In genomic region chr7:80035748-80036147, GRCm38 (mm10) we compare ENCODE assay signal across 8 mouse cellular contexts. TPM values are rescaled to one million over a fixed set of nuclear protein-coding genes. Genes with fewer than 3 reads are reported as not detected.
DNase-seq lines count a peak whose midpoint lies in the region; ATAC-seq and TF ChIP-seq lines count a peak whose summit lies in the region.

No protein-coding gene starts in this region.

- H3K9me3 ChIP-seq in E14TG2a.4 (ENCODE audit: low read length), result no peaks in the 10 kb centered on the region
- H3K9me3 ChIP-seq in heart, embryonic 15.5 days (replicated peaks), result no peaks in the 10 kb centered on the region
- no peaks in the 10 kb centered on the region for H3K9me3 ChIP-seq in limb, embryonic 15.5 days

- H3K4me2 ChIP-seq in heart, embryonic 15.5 days, result no peak overlapping the region
- H3K4me2 ChIP-seq in limb, embryonic 15.5 days, result no peak overlapping the region

- peaks cover 91% of the 10 kb centered on the region for H3K4me1 ChIP-seq in E14TG2a.4 (replicated peaks; ENCODE audit: low read depth, low read length)
- H3K4me1 ChIP-seq in heart, embryonic 15.5 days (replicated peaks), result peaks cover 46% of the 10 kb centered on the region
- H3K4me1 ChIP-seq in limb, embryonic 15.5 days, result peaks cover 43% of the 10 kb centered on the region

- DNase-seq in adrenal gland, postnatal 25 days, result peak; percentile 77
- peak; percentile 63 for DNase-seq in testis, postnatal 10 days (ENCODE audit: low spot score)
- DNase-seq in layer of hippocampus, postnatal 36 days, result no peak
- no peak for DNase-seq in c-Kit-positive CD71-positive TER-119-positive erythroid progenitor cells, embryonic 14.5 days (ENCODE audit: low spot score)

- peak overlapping the region; percentile 37; the same call in 1 of the 2 replicates for H3K9ac ChIP-seq in heart, embryonic 15.5 days
- H3K9ac ChIP-seq in limb, embryonic 15.5 days, result no peak overlapping the region

- H3K4me3 ChIP-seq in E14TG2a.4 (replicated peaks; ENCODE audit: low read length), result 0 out of 2 replicates have a peak overlapping the region, but pooled peaks have one; percentile 13
- H3K4me3 ChIP-seq in heart, embryonic 15.5 days, result no peak overlapping the region
- no peak overlapping the region for H3K4me3 ChIP-seq in limb, embryonic 15.5 days

- peaks cover 89% of the 10 kb centered on the region for H3K36me3 ChIP-seq in E14TG2a.4 (ENCODE audit: insufficient read depth, low read length)
- H3K36me3 ChIP-seq in heart, embryonic 15.5 days, result no peaks in the 10 kb centered on the region
- H3K36me3 ChIP-seq in limb, embryonic 15.5 days, result no peaks in the 10 kb centered on the region

- no peaks in the 10 kb centered on the region for H3K27me3 ChIP-seq in E14TG2a.4 (ENCODE audit: insufficient read depth, low read length)
- no peaks in the 10 kb centered on the region for H3K27me3 ChIP-seq in heart, embryonic 15.5 days
- no peaks in the 10 kb centered on the region for H3K27me3 ChIP-seq in limb, embryonic 15.5 days

- peak; percentile 56 for ATAC-seq in heart, embryonic 15.5 days (replicated peaks; ENCODE audit: insufficient number of reproducible peaks, insufficient read depth, low FRiP score, low read depth)
- ATAC-seq in limb, embryonic 15.5 days (ENCODE audit: insufficient number of reproducible peaks, low FRiP score, low TSS enrichment, low read depth), result peak; percentile 53; the same call in 1 of the 2 replicates
- ATAC-seq in CD4-positive, CD25-positive, alpha-beta regulatory T cell, adult 4 months, result no peak

- WGBS in heart, embryonic 15.5 days, result 26% methylated on average over 4 of the region's 4 CpGs
- 29% methylated on average over 4 of the region's 4 CpGs for WGBS in limb, embryonic 15.5 days

- H3K27ac ChIP-seq in heart, embryonic 15.5 days, result peak overlapping the region; percentile 73
- H3K27ac ChIP-seq in limb, embryonic 15.5 days, result peak overlapping the region; percentile 78

- TF ChIP-seq CTCF in E14TG2a.4 (conservative IDR thresholded peaks at IDR 0.05; ENCODE audit: low read length), result no peak

RNA-seq across cellular contexts. Expression of gene Zfp710, which starts 11.1 kb away (rescaled TPM):
- total RNA-seq in adrenal gland, postnatal 25 days (2021), result 18.5 and 21.4 TPM in 2 replicates
- 9.4 and 13.6 TPM in 2 replicates for polyA plus RNA-seq in heart, embryonic 15.5 days (2015; fragmentation: Nextera tagmentation; extraction: Ambion mirVana)
- polyA plus RNA-seq in limb, embryonic 15.5 days (2015; fragmentation: Nextera tagmentation; extraction: Ambion mirVana), result 16.9 and 18.9 TPM in 2 replicates
- total RNA-seq in layer of hippocampus, postnatal 36 days (2021), result 10 to 100 TPM; 21.7 to 23.1 TPM
- polyA plus RNA-seq in CD4-positive, CD25-positive, alpha-beta regulatory T cell, adult 4 months (2017; shearing (Covaris generic)), result 1 to 10 TPM; 4.1 to 7.0 TPM

Comparison
In these comparisons a context has a peak if more than half of its experiments do, and no peak if none do; other contexts are left out.
1. DNase-seq: peak in adrenal gland, postnatal 25 days (single experiment) and testis, postnatal 10 days (single experiment); none in layer of hippocampus, postnatal 36 days (0 of 2) and c-Kit-positive CD71-positive TER-119-positive erythroid progenitor cells, embryonic 14.5 days (single experiment).